Mouse (Mus musculus) limb, embryonic 15.5 days (tissue): ENCODE measurements around the gene Tmem104. TPM values are rescaled to one million over a fixed set of nuclear protein-coding genes. Genes with fewer than 3 reads are reported as not detected.
A peak's percentile ranks its signal among the peaks of the same experiment; 100 is the strongest.

ENCODE experiments used
- ATAC-seq: fragments of 200-750 bp; cut with Nextera tagmentation; 2 replicates; pipeline ENCODE4 v1.8.0; 2017; ENCODE audit warnings: low read depth, moderate TSS enrichment; ENCODE audit not compliant: insufficient number of reproducible peaks, low FRiP score, low TSS enrichment
- H3K27ac ChIP-seq: fragments of 300-500 bp; sonication (generic); 2 replicates; pipeline ENCODE4 v1.5.1; 2015; ENCODE audit warnings: moderate library complexity, mild to moderate bottlenecking, inconsistent platforms
- H3K27me3 ChIP-seq: fragments of 300-500 bp; sonication (generic); 2 replicates; pipeline ENCODE4 v1.6.1; 2015; ENCODE audit warnings: inconsistent platforms
- H3K36me3 ChIP-seq: fragments of 300-500 bp; sonication (generic); 2 replicates; pipeline ENCODE4 v1.6.1; 2015; ENCODE audit warnings: inconsistent platforms
- H3K4me1 ChIP-seq: fragments of 300-500 bp; sonication (generic); 2 replicates; pipeline ENCODE4 v1.6.1; 2015; ENCODE audit warnings: inconsistent platforms
- H3K4me2 ChIP-seq: fragments of 300-500 bp; sonication (generic); 2 replicates; pipeline ENCODE4 v1.6.1; 2015; ENCODE audit warnings: mild to moderate bottlenecking, inconsistent platforms
- H3K4me3 ChIP-seq: fragments of 300-500 bp; sonication (generic); 2 replicates; pipeline ENCODE4 v1.5.1; 2015; ENCODE audit warnings: mild to moderate bottlenecking, inconsistent platforms
- H3K9ac ChIP-seq: fragments of 300-500 bp; sonication (generic); 2 replicates; pipeline ENCODE4 v1.6.1; 2015; ENCODE audit warnings: inconsistent platforms
- H3K9me3 ChIP-seq: fragments of 300-500 bp; sonication (generic); 2 replicates; pipeline ENCODE4 v1.6.1; 2016; ENCODE audit warnings: inconsistent platforms
- WGBS: fragments of 180-500 bp; shearing (Covaris S2); methylation state at CpG from one replicate; pipeline ENCODE4 v1.1.7; 2015; 5-methylcytosine and 5-hydroxymethylcytosine counted together
- polyA plus RNA-seq: library from polyadenylated mRNA; unstranded; fragments of >200 nt; fragmentation: Nextera tagmentation; extraction: Ambion mirVana; gene quantifications from 2 replicates; pipeline ENCODE4 v1.2.1, GENCODE M21; 2015

Gene Tmem104
- 15.8 and 15.9 TPM in 2 replicates for polyA plus RNA-seq

GRCm38 (mm10) chr11:115187224-115187639 lies at the start of gene Tmem104:
Gene Tmem104 (plus strand): TSS chr11:115187487.
- Histone ChIP-seq H3K4me3 (peak within 1 kb of the TSS; percentile 60), H3K36me3 (peaks cover 23% of the 10 kb centered on the region; the same call in 1 of the 2 replicates), H3K4me1 (peaks cover 19% of the 10 kb centered on the region), H3K27ac (peak within 1 kb of the TSS; percentile 86), H3K4me2 (peak within 1 kb of the TSS; percentile 73), H3K9me3 (no peaks in the 10 kb centered on the region), H3K27me3 (no peaks in the 10 kb centered on the region), H3K9ac (peak within 1 kb of the TSS; percentile 63)
- peak; percentile 89 for ATAC-seq
- under 1% methylated on average over 39 of the region's 39 CpGs for WGBS

GRCm38 (mm10) chr11:115138597-115139262 lies 48.6 kb upstream of the Tmem104 start:
- no peaks in the 10 kb centered on the region for H3K27me3 ChIP-seq
- no peaks in the 10 kb centered on the region for H3K36me3 ChIP-seq
- no peak overlapping the region for H3K4me2 ChIP-seq
- H3K27ac ChIP-seq: no peak overlapping the region
- H3K9me3 ChIP-seq: no peaks in the 10 kb centered on the region
- H3K4me1 ChIP-seq: no peaks in the 10 kb centered on the region
- H3K4me3 ChIP-seq: no peak overlapping the region
- 76% methylated on average over 5 of the region's 5 CpGs for WGBS
- no peak for ATAC-seq
- H3K9ac ChIP-seq: no peak overlapping the region

- no peak overlapping the region for H3K4me2 ChIP-seq
- no peaks in the 10 kb centered on the region for H3K9me3 ChIP-seq
- no peaks in the 10 kb centered on the region for H3K36me3 ChIP-seq
- H3K4me3 ChIP-seq: no peak overlapping the region
- H3K27ac ChIP-seq: no peak overlapping the region
- H3K4me1 ChIP-seq: no peaks in the 10 kb centered on the region
- no peaks in the 10 kb centered on the region for H3K27me3 ChIP-seq
- no peak for ATAC-seq
- no peak overlapping the region for H3K9ac ChIP-seq
- 72% methylated on average over 2 of the region's 2 CpGs for WGBS
Measured at GRCm38 (mm10) chr11:115141970-115142369, 45.3 kb upstream of the Tmem104 start.

- peaks cover 9% of the 10 kb centered on the region; the same call in 1 of the 2 replicates for H3K27me3 ChIP-seq
- H3K27ac ChIP-seq: no peak overlapping the region
- H3K9ac ChIP-seq: no peak overlapping the region
- H3K4me2 ChIP-seq: no peak overlapping the region
- 83% methylated on average over 4 of the region's 4 CpGs for WGBS
- peaks cover 12% of the 10 kb centered on the region for H3K4me1 ChIP-seq
- no peak for ATAC-seq
- H3K36me3 ChIP-seq: no peaks in the 10 kb centered on the region
- no peaks in the 10 kb centered on the region for H3K9me3 ChIP-seq
- H3K4me3 ChIP-seq: no peak overlapping the region
Measured at GRCm38 (mm10) chr11:115147813-115148212, 39.5 kb upstream of the Tmem104 start.

GRCm38 (mm10) chr11:115150741-115151254 lies 36.5 kb upstream of the Tmem104 start:
- Histone ChIP-seq H3K9ac (no peak overlapping the region), H3K27ac (no peak overlapping the region), H3K4me2 (no peak overlapping the region), H3K4me1 (peaks cover 24% of the 10 kb centered on the region), H3K4me3 (no peak overlapping the region), H3K27me3 (peaks cover 36% of the 10 kb centered on the region), H3K36me3 (no peaks in the 10 kb centered on the region), H3K9me3 (no peaks in the 10 kb centered on the region)
- ATAC-seq: no peak
- WGBS: 26% methylated on average over 6 of the region's 6 CpGs

GRCm38 (mm10) chr11:115151755-115152429 lies 35.4 kb upstream of the Tmem104 start:
- WGBS: 5% methylated on average over 15 of the region's 15 CpGs
- peak overlapping the region; percentile 52 for H3K4me2 ChIP-seq
- peaks cover 43% of the 10 kb centered on the region for H3K27me3 ChIP-seq
- no peaks in the 10 kb centered on the region for H3K9me3 ChIP-seq
- peak overlapping the region; percentile 29 for H3K4me3 ChIP-seq
- no peak for ATAC-seq
- no peak overlapping the region for H3K9ac ChIP-seq
- peaks cover 24% of the 10 kb centered on the region for H3K4me1 ChIP-seq
- H3K36me3 ChIP-seq: no peaks in the 10 kb centered on the region
- H3K27ac ChIP-seq: no peak overlapping the region

- Histone ChIP-seq H3K27me3 (peaks cover 45% of the 10 kb centered on the region), H3K9ac (no peak overlapping the region), H3K36me3 (no peaks in the 10 kb centered on the region), H3K4me3 (no peak overlapping the region), H3K4me2 (no peak overlapping the region), H3K9me3 (no peaks in the 10 kb centered on the region), H3K27ac (no peak overlapping the region), H3K4me1 (peaks cover 28% of the 10 kb centered on the region)
- ATAC-seq: no peak
- 73% methylated on average over 9 of the region's 9 CpGs for WGBS
Measured at GRCm38 (mm10) chr11:115153088-115153487, 34.2 kb upstream of the Tmem104 start.

- H3K9ac ChIP-seq: no peak overlapping the region
- WGBS: under 1% methylated on average over 35 of the region's 35 CpGs
Measured at GRCm38 (mm10) chr11:115153699-115154292, 33.5 kb upstream of the Tmem104 start.

GRCm38 (mm10) chr11:115155053-115155634 lies 32.1 kb upstream of the Tmem104 start:
- Histone ChIP-seq H3K9ac (no peak overlapping the region), H3K4me2 (no peak overlapping the region), H3K36me3 (no peaks in the 10 kb centered on the region), H3K4me1 (peaks cover 32% of the 10 kb centered on the region), H3K27me3 (peaks cover 45% of the 10 kb centered on the region), H3K4me3 (no peak overlapping the region), H3K9me3 (no peaks in the 10 kb centered on the region), H3K27ac (no peak overlapping the region)
- ATAC-seq: no peak
- WGBS: under 1% methylated on average over 5 of the region's 5 CpGs

More at GRCm38 (mm10) chr11:115153699-115154292, 33.5 kb upstream of the Tmem104 start:
- Histone ChIP-seq H3K36me3 (no peaks in the 10 kb centered on the region), H3K9me3 (no peaks in the 10 kb centered on the region), H3K27ac (no peak overlapping the region), H3K27me3 (peaks cover 45% of the 10 kb centered on the region), H3K4me2 (peak overlapping the region; percentile 47), H3K4me1 (peaks cover 32% of the 10 kb centered on the region), H3K4me3 (peak overlapping the region; percentile 38)
- 0 out of 2 replicates have a peak, but pooled peaks have one; percentile 31 for ATAC-seq

GRCm38 (mm10) chr11:115157933-115158719 lies 29.2 kb upstream of the Tmem104 start:
- ATAC-seq: no peak
- Histone ChIP-seq H3K27me3 (peaks cover 47% of the 10 kb centered on the region), H3K27ac (no peak overlapping the region), H3K4me2 (no peak overlapping the region), H3K4me1 (peaks cover 30% of the 10 kb centered on the region), H3K36me3 (no peaks in the 10 kb centered on the region), H3K4me3 (no peak overlapping the region), H3K9me3 (no peaks in the 10 kb centered on the region), H3K9ac (no peak overlapping the region)
- 29% methylated on average over 12 of the region's 12 CpGs for WGBS
